Mouse (Mus musculus) midbrain, embryonic 14.5 days (tissue): ENCODE measurements around the gene Ryr3. TPM values are rescaled to one million over a fixed set of nuclear protein-coding genes. Genes with fewer than 3 reads are reported as not detected.

Source experiments
- ATAC-seq: fragments of 200-750 bp; cut with Nextera tagmentation; 2 replicates; pipeline ENCODE4 v1.8.0; 2017; ENCODE audit warnings: moderate number of reproducible peaks, moderate library complexity; ENCODE audit not compliant: low FRiP score, low TSS enrichment
- DNase-seq: peaks from one replicate; pipeline ENCODE4 v3.0.0-alpha.2; 2015
- H3K27ac ChIP-seq: fragments of 300-500 bp; sonication (generic); replicated peaks from 2 replicates; pipeline ENCODE4 v1.5.1; 2014; ENCODE audit warnings: mild to moderate bottlenecking, low read depth, low read length, moderate library complexity
- H3K27me3 ChIP-seq: fragments of 300-500 bp; sonication (generic); 2 replicates; pipeline ENCODE4 v1.6.1; 2014; ENCODE audit warnings: low read length, control low read depth, mixed read lengths; ENCODE audit not compliant: control insufficient read depth, insufficient read depth
- H3K36me3 ChIP-seq: fragments of 300-500 bp; sonication (generic); 2 replicates; pipeline ENCODE4 v1.6.1; 2014; ENCODE audit warnings: low read length, control low read depth; ENCODE audit not compliant: control insufficient read depth, insufficient read depth
- H3K4me1 ChIP-seq: fragments of 300-500 bp; sonication (generic); 2 replicates; pipeline ENCODE4 v1.6.1; 2014; ENCODE audit warnings: mild to moderate bottlenecking, antibody characterized with exemption, low read length, control low read depth; ENCODE audit not compliant: control insufficient read depth, insufficient read depth
- H3K4me2 ChIP-seq: fragments of 300-500 bp; sonication (generic); 2 replicates; pipeline ENCODE4 v1.6.1; 2014; ENCODE audit warnings: mild to moderate bottlenecking, low read length, moderate library complexity
- H3K4me3 ChIP-seq: fragments of 300-500 bp; sonication (generic); replicated peaks from 2 replicates; pipeline ENCODE4 v1.5.1; 2014; ENCODE audit warnings: low read depth, low read length
- H3K9ac ChIP-seq: fragments of 300-500 bp; sonication (generic); replicated peaks from 2 replicates; pipeline ENCODE4 v1.6.1; 2014; ENCODE audit warnings: mild to moderate bottlenecking, low read length, moderate library complexity
- H3K9me3 ChIP-seq: fragments of 300-500 bp; sonication (generic); 2 replicates; pipeline ENCODE4 v1.6.1; 2016; ENCODE audit warnings: low read length, control low read depth, mixed read lengths; ENCODE audit not compliant: control insufficient read depth
- WGBS: fragments of 180-500 bp; shearing (Covaris S2); extraction: QIAGEN DNeasy Blood & Tissue Kit; methylation state at CpG from one replicate; pipeline ENCODE4 v1.1.7; 2014; 5-methylcytosine and 5-hydroxymethylcytosine counted together
- polyA plus RNA-seq: library from polyadenylated mRNA; unstranded; fragments of >200 nt; fragmentation: Nextera tagmentation; extraction: Ambion mirVana; gene quantifications from 2 replicates; pipeline ENCODE4 v1.2.1, GENCODE M21; 2014

Ryr3 gene
- polyA plus RNA-seq, 1 experiment from 2014 or later: 4.3 TPM

GRCm38 (mm10) chr2:112866043-112866551 is 350.8 kb downstream of the Ryr3 start:
- DNase-seq (no peak), ATAC-seq (no peak)
- Histone ChIP-seq H3K4me2 (no peak overlapping the region), H3K4me1 (peaks cover 4% of the 10 kb centered on the region; the same call in 1 of the 2 replicates), H3K27ac (no peak overlapping the region), H3K27me3 (no peaks in the 10 kb centered on the region), H3K4me3 (no peak overlapping the region), H3K36me3 (no peaks in the 10 kb centered on the region), H3K9me3 (no peaks in the 10 kb centered on the region), H3K9ac (no peak overlapping the region)
- 21% methylated on average over 2 of the region's 2 CpGs for WGBS

GRCm38 (mm10) chr2:112861792-112862191 is 355.1 kb downstream of the Ryr3 start:
- peaks cover 4% of the 10 kb centered on the region; the same call in 1 of the 2 replicates for H3K4me1 ChIP-seq
- H3K9ac ChIP-seq: no peak overlapping the region
- H3K4me2 ChIP-seq: no peak overlapping the region
- no peak overlapping the region for H3K4me3 ChIP-seq
- H3K27ac ChIP-seq: no peak overlapping the region
- H3K36me3 ChIP-seq: no peaks in the 10 kb centered on the region
- no peak for ATAC-seq
- 94% methylated on average over 4 of the region's 4 CpGs for WGBS
- H3K27me3 ChIP-seq: no peaks in the 10 kb centered on the region
- no peak for DNase-seq
- H3K9me3 ChIP-seq: no peaks in the 10 kb centered on the region

- H3K4me3 ChIP-seq: no peak overlapping the region
- no peak overlapping the region for H3K4me2 ChIP-seq
- no peak overlapping the region for H3K27ac ChIP-seq
- H3K27me3 ChIP-seq: no peaks in the 10 kb centered on the region
- 50% methylated on average over 4 of the region's 4 CpGs for WGBS
- no peaks in the 10 kb centered on the region for H3K36me3 ChIP-seq
- DNase-seq: peak; percentile 26
- H3K4me1 ChIP-seq: no peaks in the 10 kb centered on the region
- 0 out of 2 replicates have a peak, but pooled peaks cover under 1% of the 10 kb centered on the region for H3K9me3 ChIP-seq
- no peak for ATAC-seq
- H3K9ac ChIP-seq: no peak overlapping the region
Measured at GRCm38 (mm10) chr2:112845583-112846512, 371.0 kb downstream of the Ryr3 start.

- Histone ChIP-seq H3K9me3 (no peaks in the 10 kb centered on the region), H3K4me3 (no peak overlapping the region), H3K4me2 (no peak overlapping the region), H3K27ac (no peak overlapping the region), H3K9ac (no peak overlapping the region), H3K4me1 (no peaks in the 10 kb centered on the region), H3K36me3 (no peaks in the 10 kb centered on the region), H3K27me3 (no peaks in the 10 kb centered on the region)
- ATAC-seq: no peak
- WGBS: 44% methylated on average over 3 of the region's 3 CpGs
- DNase-seq: no peak
Measured at GRCm38 (mm10) chr2:112842877-112843276, 374.0 kb downstream of the Ryr3 start.

- Histone ChIP-seq H3K4me2 (no peak overlapping the region), H3K27ac (no peak overlapping the region), H3K36me3 (no peaks in the 10 kb centered on the region), H3K9ac (no peak overlapping the region), H3K9me3 (no peaks in the 10 kb centered on the region), H3K4me1 (peaks cover 5% of the 10 kb centered on the region; the same call in 1 of the 2 replicates), H3K4me3 (no peak overlapping the region), H3K27me3 (no peaks in the 10 kb centered on the region)
- 13% methylated on average over 4 of the region's 4 CpGs for WGBS
- ATAC-seq (no peak), DNase-seq (no peak)
Measured at GRCm38 (mm10) chr2:112831423-112832305, 385.2 kb downstream of the Ryr3 start.

GRCm38 (mm10) chr2:112826571-112826970 is 390.3 kb downstream of the Ryr3 start:
- H3K4me3 ChIP-seq: no peak overlapping the region
- no peaks in the 10 kb centered on the region for H3K36me3 ChIP-seq
- H3K4me1 ChIP-seq: peaks cover 5% of the 10 kb centered on the region; the same call in 1 of the 2 replicates
- no peak for ATAC-seq
- WGBS: 45% methylated on average over 4 of the region's 4 CpGs
- no peak overlapping the region for H3K9ac ChIP-seq
- no peak for DNase-seq
- no peak overlapping the region for H3K4me2 ChIP-seq
- no peak overlapping the region for H3K27ac ChIP-seq
- H3K9me3 ChIP-seq: no peaks in the 10 kb centered on the region
- no peaks in the 10 kb centered on the region for H3K27me3 ChIP-seq

GRCm38 (mm10) chr2:112822721-112823120 is 394.2 kb downstream of the Ryr3 start:
- no peaks in the 10 kb centered on the region for H3K4me1 ChIP-seq
- no peak overlapping the region for H3K27ac ChIP-seq
- no peak overlapping the region for H3K4me2 ChIP-seq
- no peak overlapping the region for H3K9ac ChIP-seq
- no peaks in the 10 kb centered on the region for H3K9me3 ChIP-seq
- peak; percentile 72 for DNase-seq
- WGBS: 32% methylated on average over 3 of the region's 3 CpGs
- 0 out of 2 replicates have a peak, but pooled peaks have one; percentile 6 for ATAC-seq
- H3K4me3 ChIP-seq: no peak overlapping the region
- H3K36me3 ChIP-seq: no peaks in the 10 kb centered on the region
- H3K27me3 ChIP-seq: no peaks in the 10 kb centered on the region

- H3K36me3 ChIP-seq: no peaks in the 10 kb centered on the region
- H3K9ac ChIP-seq: no peak overlapping the region
- no peak overlapping the region for H3K4me3 ChIP-seq
- ATAC-seq: no peak
- no peak overlapping the region for H3K27ac ChIP-seq
- H3K4me1 ChIP-seq: no peaks in the 10 kb centered on the region
- no peak overlapping the region for H3K4me2 ChIP-seq
- 71% methylated on average over 2 of the region's 2 CpGs for WGBS
- no peaks in the 10 kb centered on the region for H3K9me3 ChIP-seq
- H3K27me3 ChIP-seq: no peaks in the 10 kb centered on the region
- no peak for DNase-seq
Measured at GRCm38 (mm10) chr2:112819059-112819458, 397.8 kb downstream of the Ryr3 start.
